Mouse (Mus musculus): ENCODE measurements around the gene Kmt5b. TPM values are rescaled to one million over a fixed set of nuclear protein-coding genes. Genes with fewer than 3 reads are reported as not detected.

Gene Kmt5b
- polyA plus RNA-seq, 1 experiment from 2014 or later = 29.2 TPM

Other genes with a start within 250 kb of the Kmt5b start
- 68.5 and 82.4 TPM in 2 replicates for gene Ppp6r3, start 191.7 kb upstream of the Kmt5b start, polyA plus RNA-seq (2016; fragmentation: Nextera tagmentation; extraction: Ambion mirVana)
- gene Lrp5, start 80.9 kb upstream of the Kmt5b start, polyA plus RNA-seq (2016; fragmentation: Nextera tagmentation; extraction: Ambion mirVana) = 6.6 and 8.2 TPM in 2 replicates
- gene 1810055G02Rik, start 59.1 kb upstream of the Kmt5b start, polyA plus RNA-seq (2016; fragmentation: Nextera tagmentation; extraction: Ambion mirVana) = 43.8 and 47.2 TPM in 2 replicates
- 48.5 and 50.0 TPM in 2 replicates for gene Chka, start 84.4 kb downstream of the Kmt5b start, polyA plus RNA-seq (2016; fragmentation: Nextera tagmentation; extraction: Ambion mirVana)
- 27.9 and 39.4 TPM in 2 replicates for gene Tcirg1, start 139.7 kb downstream of the Kmt5b start, polyA plus RNA-seq (2016; fragmentation: Nextera tagmentation; extraction: Ambion mirVana)
- 249 and 273 TPM in 2 replicates for gene Ndufs8, start 145.4 kb downstream of the Kmt5b start, polyA plus RNA-seq (2016; fragmentation: Nextera tagmentation; extraction: Ambion mirVana)
- gene Aldh3b1, start 162.4 kb downstream of the Kmt5b start, polyA plus RNA-seq (2016; fragmentation: Nextera tagmentation; extraction: Ambion mirVana) = 0.20 and 0.33 TPM in 2 replicates
- gene Unc93b1, start 167.8 kb downstream of the Kmt5b start, polyA plus RNA-seq (2016; fragmentation: Nextera tagmentation; extraction: Ambion mirVana) = 5.4 and 6.7 TPM in 2 replicates
- not detected in 2 replicates for gene Aldh3b3, start 191.2 kb downstream of the Kmt5b start, polyA plus RNA-seq (2016; fragmentation: Nextera tagmentation; extraction: Ambion mirVana)
- 1.4 and 2.4 TPM in 2 replicates for gene Aldh3b2, start 204.9 kb downstream of the Kmt5b start, polyA plus RNA-seq (2016; fragmentation: Nextera tagmentation; extraction: Ambion mirVana)
- 3.9 and 5.6 TPM in 2 replicates for gene Acy3, start 219.1 kb downstream of the Kmt5b start, polyA plus RNA-seq (2016; fragmentation: Nextera tagmentation; extraction: Ambion mirVana)
- gene Tbx10, start 225.3 kb downstream of the Kmt5b start, polyA plus RNA-seq (2016; fragmentation: Nextera tagmentation; extraction: Ambion mirVana) = 0.10 TPM in 1 of 2 replicates, not detected in the other
- gene Nudt8, start 233.2 kb downstream of the Kmt5b start, polyA plus RNA-seq (2016; fragmentation: Nextera tagmentation; extraction: Ambion mirVana) = 32.4 and 36.0 TPM in 2 replicates
- gene Gm49405, start 233.2 kb downstream of the Kmt5b start, polyA plus RNA-seq (2016; fragmentation: Nextera tagmentation; extraction: Ambion mirVana) = 3.5 and 4.6 TPM in 2 replicates
- 5.0 and 7.6 TPM in 2 replicates for gene Doc2g, start 235.9 kb downstream of the Kmt5b start, polyA plus RNA-seq (2016; fragmentation: Nextera tagmentation; extraction: Ambion mirVana)
- gene Ndufv1, start 245.4 kb downstream of the Kmt5b start, polyA plus RNA-seq (2016; fragmentation: Nextera tagmentation; extraction: Ambion mirVana) = 220 and 221 TPM in 2 replicates

Measured in limb, embryonic 10.5 days (tissue).